Mouse (Mus musculus): ENCODE measurements at regions not wholly inside any gene's neighbourhood (a gene's known extent, or its start where the extent isn't known, plus 50 kb on each side); places are given as distances from the start of the nearest gene placed in this dataset.
"Not testable (repeated sequence)": the region's sequence is repeated elsewhere in the genome, so short reads cannot be mapped to it uniquely, and the experiment has no call there.

GRCm38 (mm10) chr3:83416536-83416935 is 288.8 kb downstream of the Dchs2 start:
- no peak for DNase-seq (ENCODE audit: low spot score in 2 of 2)

GRCm38 (mm10) chr3:83424267-83424666 is 296.5 kb downstream of the Dchs2 start:
- DNase-seq (ENCODE audit: low spot score in 2 of 2): no peak

DNA sequence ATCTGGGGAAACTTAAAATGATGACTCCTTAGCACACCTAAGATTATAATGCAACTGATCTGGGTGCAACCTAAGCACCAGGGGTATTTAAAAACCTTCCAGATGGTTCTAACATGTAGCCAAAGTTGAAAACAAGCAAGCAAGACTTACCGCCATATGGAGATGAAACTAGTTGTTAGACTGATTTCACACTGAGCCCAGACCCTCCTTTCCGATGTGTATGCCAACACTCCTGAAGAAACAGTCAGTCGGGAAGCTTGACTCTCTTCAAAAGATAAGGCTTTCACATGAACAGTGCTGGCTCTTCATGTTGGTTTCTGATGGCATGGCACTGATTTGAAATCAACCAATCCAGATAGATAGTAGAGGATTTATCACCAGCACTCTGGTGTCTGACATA is 301.6 kb downstream of the Dchs2 start:
- DNase-seq (ENCODE audit: low spot score in 2 of 2): no peak

- DNase-seq (ENCODE audit: low spot score in 2 of 2): peak in 1 of 2 experiments; percentile 23
These were observed 318.5 kb downstream of the Dchs2 start for GRCm38 (mm10) chr3:83446154-83446667.

DNA sequence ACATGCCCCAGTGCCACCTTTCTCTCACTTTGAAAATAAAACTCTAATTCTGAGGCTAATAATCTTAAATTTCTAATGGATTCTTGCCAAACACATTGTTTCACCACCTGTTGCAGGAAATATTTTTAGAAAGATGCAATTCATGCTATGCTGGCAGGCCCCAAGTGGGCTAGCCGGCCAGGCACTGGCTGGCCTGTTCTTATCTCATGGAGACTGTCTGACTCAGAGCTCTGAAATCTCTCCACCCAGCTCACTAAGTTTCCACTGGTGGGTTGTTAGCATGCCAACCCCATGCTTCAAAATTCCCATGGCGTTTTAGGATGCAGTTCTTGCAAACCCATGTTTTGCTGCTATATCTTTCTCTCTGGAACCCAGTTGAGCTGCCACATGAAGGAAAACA is 315.5 kb upstream of the Sfrp2 start:
- DNase-seq (ENCODE audit: low spot score in 2 of 2): no peak

DNA sequence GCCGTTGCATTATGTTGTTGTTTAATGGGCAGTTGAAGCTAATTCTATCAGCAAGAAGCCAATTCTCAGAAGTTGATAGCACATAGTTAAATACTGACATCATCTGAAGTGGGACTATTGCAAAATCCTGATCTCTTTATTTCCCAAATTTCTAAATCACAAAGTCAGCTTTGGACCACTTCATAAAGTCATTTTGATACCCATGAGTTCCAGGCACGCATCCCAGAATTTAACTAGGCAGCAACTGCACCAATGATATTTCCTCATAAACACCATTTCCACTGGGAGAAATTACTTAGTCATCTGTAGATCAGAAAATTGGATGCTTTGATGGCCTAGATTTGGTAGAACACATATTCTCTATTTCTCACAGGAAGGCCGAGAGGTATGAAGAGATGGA is 314.8 kb upstream of the Sfrp2 start:
- peak in 1 of 2 experiments; percentile 20 for DNase-seq (ENCODE audit: low spot score in 2 of 2)

GRCm38 (mm10) chr3:83453462-83453861 is 312.7 kb upstream of the Sfrp2 start:
- DNase-seq (ENCODE audit: low spot score in 2 of 2): no peak

- DNase-seq (ENCODE audit: low spot score in 2 of 2): no peak
These were observed 307.7 kb upstream of the Sfrp2 start for GRCm38 (mm10) chr3:83458450-83458849.

GRCm38 (mm10) chr3:83479251-83479650 is 286.9 kb upstream of the Sfrp2 start:
- DNase-seq (ENCODE audit: low spot score in 2 of 2): no peak

GRCm38 (mm10) chr3:83480176-83480575 is 285.9 kb upstream of the Sfrp2 start:
- DNase-seq (ENCODE audit: low spot score in 2 of 2): no peak

DNA sequence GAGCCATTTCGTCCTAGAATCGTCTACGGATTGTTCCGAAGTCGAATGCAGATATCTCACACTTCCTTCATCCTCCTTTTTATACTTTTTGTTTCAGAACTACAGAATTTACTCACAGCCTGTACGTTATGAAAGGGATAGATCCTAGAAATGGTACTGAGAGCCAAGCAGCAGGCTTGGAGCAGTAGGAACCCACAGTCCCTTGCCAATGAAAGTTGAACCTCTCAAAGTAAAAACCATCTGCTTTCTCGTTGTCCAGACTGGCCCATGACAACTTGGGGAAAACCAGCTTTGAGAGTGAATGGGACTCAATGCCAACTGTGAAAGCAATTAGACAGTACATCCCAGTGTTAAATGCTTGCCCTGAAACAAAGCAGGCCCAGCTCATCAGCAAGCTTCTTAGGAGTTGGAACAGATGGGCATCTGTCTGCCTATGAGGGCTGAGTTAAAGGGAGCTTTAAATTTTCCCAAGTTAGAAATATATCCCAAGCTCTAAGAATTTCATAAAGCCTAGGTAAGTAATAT is 279.9 kb upstream of the Sfrp2 start:
- DNase-seq (ENCODE audit: low spot score in 2 of 2): no peak

DNA sequence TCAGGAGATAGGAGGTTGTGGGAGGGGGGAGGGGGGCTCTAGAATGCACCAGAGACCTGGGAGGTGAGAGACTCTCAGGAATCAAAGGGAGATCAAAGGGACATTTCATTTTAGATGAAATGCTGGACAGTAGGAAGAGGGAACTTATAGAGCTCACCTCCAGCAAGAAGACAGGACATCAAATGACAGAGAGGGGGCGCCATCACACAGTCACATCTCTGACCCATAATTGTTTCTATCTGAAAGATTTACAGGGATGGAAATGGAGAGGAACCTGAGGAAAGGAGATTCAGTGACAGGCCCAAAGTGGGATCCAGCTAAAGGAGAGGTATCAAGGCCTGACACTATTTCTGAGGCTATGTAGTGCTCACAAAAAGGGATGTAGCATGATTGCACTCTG is 270.5 kb upstream of the Sfrp2 start:
- peak in 1 of 2 experiments; percentile 25 for DNase-seq (ENCODE audit: low spot score in 2 of 2)

GRCm38 (mm10) chr3:83503901-83504300 is 262.2 kb upstream of the Sfrp2 start:
- no peak for DNase-seq (ENCODE audit: low spot score in 2 of 2)

- DNase-seq (ENCODE audit: low spot score in 2 of 2): no peak
These were observed 249.5 kb upstream of the Sfrp2 start for GRCm38 (mm10) chr3:83516614-83517013.

DNA sequence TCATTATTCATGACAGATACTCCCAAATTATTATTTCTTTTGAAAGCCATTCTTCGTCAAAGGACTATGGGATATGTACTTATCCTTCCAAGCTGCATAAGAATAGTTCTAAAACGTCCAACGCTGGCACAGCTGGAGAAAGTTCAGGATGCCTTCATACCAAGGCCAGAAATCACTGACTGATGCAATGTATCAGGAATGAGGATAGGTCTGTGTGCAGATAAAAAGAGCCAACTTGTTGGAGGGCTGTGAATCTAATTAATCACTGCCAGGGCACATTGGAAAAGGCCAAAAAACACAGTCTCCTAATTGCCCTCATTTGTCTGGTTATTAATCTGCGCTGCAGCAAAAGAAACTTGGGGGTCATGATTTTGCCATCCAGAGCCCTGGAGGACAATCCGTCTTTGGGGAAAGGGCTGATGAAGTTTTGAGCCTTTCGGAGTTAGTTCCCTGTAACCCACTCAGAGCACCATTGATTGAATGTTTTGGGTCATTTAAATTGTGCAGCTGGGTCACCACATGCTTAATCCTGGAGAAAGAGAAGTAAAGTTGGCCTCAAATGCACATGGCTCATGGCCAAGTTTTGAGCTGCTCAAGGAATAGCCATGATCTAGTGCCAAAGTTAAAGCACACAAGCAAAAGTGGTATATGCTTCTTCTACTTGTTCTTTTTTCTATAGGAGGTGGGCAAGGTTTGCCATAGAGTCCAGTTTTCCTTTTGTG is 248.0 kb upstream of the Sfrp2 start:
- peak in 1 of 2 experiments; percentile 35 for DNase-seq (ENCODE audit: low spot score in 2 of 2)

DNA sequence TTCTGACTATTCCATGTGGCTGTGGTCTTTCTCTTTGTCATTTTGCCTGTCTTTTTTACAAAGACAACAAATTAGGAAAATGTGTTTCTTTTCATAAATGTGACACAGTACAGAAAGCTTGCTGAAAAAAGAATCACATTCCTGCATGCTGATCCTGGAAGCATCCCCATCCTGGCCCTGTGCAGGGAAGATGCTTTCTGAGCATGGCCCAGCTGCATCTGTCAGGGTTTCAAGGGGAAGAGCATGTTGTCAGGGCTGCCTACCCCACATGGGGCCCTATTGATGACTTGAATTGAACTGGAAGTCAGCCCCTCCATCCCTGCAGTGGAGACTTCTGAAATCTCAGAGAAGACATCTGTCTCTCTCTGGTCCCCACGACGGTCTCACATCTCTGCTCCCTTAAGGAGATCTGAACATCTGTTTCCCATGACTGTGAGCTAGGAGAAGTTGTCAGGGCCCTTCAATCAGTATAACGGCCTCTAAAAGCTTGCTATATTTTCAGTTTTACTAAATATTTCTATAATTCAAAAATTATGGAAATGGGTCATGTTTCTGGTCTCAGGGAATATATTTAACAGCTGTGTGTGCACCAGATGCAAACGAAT is 235.8 kb upstream of the Sfrp2 start:
- no peak for DNase-seq (ENCODE audit: low spot score in 2 of 2)

DNA sequence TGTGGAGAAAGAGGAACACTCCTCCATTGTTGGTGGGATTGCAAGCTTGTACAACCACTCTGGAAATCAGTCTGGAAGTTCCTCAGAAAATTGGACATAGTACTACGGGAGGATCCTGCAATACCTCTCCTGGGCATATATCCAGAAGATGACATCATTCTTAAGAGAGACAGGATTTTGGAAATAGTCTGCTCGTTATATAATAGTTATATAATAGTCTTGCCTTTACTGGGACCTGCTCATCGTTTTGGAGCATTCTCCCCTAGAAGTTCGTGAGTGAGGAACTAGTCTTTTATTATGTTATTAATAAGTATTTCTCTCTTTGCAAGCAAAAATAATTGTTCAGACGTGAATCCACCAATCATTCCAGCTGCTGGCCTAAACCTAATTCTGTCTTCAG is 229.5 kb upstream of the Sfrp2 start:
- not testable (repeated sequence) for DNase-seq (ENCODE audit: low spot score in 2 of 2)

DNA sequence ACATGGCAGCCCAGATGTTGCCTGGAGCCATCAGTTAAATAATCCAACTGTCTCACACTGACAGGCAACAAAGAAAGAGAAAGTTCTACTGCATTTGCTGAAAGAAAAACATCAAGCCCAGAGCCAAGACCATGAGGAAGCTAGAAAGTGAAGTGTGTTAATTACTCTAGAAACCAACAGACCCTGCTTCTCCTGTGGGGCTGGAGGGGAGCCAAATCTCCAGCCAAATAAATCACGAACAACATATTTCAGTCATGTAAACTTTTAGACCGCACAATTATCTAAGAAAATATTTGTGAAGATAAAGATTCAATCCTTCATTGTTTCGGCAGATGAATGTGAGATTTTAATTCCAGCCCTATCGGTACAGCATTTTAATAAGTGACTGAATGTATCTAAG is 228.9 kb upstream of the Sfrp2 start:
- no peak for DNase-seq (ENCODE audit: low spot score in 2 of 2)

DNA sequence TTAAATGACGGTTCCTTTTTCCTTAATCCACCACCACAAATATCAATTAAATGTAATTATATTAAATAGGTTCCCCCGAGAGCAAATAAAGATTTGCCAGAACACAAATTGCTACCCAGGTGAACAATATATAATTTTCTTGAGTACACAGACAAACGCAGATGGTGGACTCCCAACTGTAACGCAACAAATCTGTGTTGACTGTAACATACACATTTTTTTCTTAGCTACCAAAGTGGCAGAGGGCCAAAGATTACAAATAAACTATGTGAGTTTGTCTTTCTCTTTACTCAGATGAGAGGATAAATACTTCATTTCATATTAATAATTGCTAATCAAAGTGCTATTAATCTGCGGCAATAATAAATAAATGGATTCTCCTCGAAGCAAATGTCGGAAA is 228.4 kb upstream of the Sfrp2 start:
- no peak for DNase-seq (ENCODE audit: low spot score in 2 of 2)

DNA sequence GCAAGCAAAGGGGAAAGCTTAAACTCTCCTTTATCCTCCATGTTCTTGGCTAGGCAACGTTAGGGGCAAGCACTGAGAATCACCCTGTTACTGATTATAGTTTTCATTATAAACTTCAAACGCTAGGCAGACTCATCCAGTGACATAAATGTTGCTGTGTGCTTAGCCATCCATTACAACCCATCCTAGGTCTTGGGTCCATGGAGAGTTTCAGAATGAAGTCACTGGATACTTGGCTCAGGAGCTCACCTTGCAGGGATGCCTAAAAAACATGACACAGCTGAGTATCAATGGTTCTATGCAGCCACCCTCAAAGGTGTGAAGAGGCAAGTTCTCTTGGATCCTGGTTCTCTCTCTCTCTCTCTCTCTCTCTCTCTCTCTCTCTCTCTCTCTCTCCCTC is 227.2 kb upstream of the Sfrp2 start:
- no peak for DNase-seq (ENCODE audit: low spot score in 2 of 2)

GRCm38 (mm10) chr3:83540997-83541932 is 224.9 kb upstream of the Sfrp2 start:
- DNase-seq (ENCODE audit: low spot score in 2 of 2): no peak

Data from gastrocnemius, postnatal 4 days (tissue).